Mouse (Mus musculus): ENCODE results near the gene Use1. TPM values are rescaled to one million over a fixed set of nuclear protein-coding genes. Genes with fewer than 3 reads are reported as not detected.

Use1 gene
- polyA plus RNA-seq, 1 experiment from 2014 or later: 69.3 TPM

DNA sequence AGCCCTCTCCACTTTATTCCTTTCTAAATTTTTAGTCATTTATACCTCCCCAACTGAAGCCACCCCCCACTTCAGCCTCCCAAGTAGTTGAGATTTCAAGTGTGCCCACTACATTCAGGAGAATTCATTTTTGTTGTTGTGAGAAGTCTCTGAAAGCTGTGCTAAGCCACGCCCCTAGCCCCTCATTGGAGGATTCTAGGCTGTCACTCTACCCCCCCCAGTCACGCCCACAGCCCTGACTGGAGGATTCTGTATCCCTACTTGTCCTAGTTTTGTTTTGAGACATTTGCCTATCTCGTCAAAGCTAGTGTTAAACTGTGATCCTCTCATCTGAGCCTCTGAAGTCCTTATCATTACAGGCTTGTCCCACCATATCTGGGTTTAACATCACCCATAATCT, 26.2 kb downstream of the Use1 start:
- H3K36me3 ChIP-seq (ENCODE audit: control insufficient read depth, insufficient read depth, low read length): no peaks in the 10 kb centered on the region
- H3K4me3 ChIP-seq (ENCODE audit: low read depth, low read length): no peak overlapping the region
- no peaks in the 10 kb centered on the region for H3K27me3 ChIP-seq (ENCODE audit: control insufficient read depth, insufficient read depth, low read length)
- ATAC-seq (replicated peaks; ENCODE audit: low FRiP score) (no peak), DNase-seq (ENCODE audit: low spot score) (peak; percentile 75)
- 0 out of 2 replicates have a peak overlapping the region, but pooled peaks have one; percentile 27 for H3K4me2 ChIP-seq (ENCODE audit: low read depth, low read length, severe bottlenecking)
- peaks cover 7% of the 10 kb centered on the region for H3K4me1 ChIP-seq (replicated peaks; ENCODE audit: control insufficient read depth, insufficient read depth, low read length)
- no peaks in the 10 kb centered on the region for H3K9me3 ChIP-seq (ENCODE audit: control insufficient read depth, low read length)
- 5% methylated on average over 3 of the region's 3 CpGs for WGBS
- no peak overlapping the region; the same call in 1 of the 2 replicates for H3K9ac ChIP-seq (ENCODE audit: low read length)
- H3K27ac ChIP-seq (ENCODE audit: low read depth, low read length): no peak overlapping the region

- Histone ChIP-seq H3K36me3 (ENCODE audit: control insufficient read depth, insufficient read depth, low read length) (no peaks in the 10 kb centered on the region; the same call in 1 of the 2 replicates), H3K27ac (ENCODE audit: low read depth, low read length) (no peak overlapping the region), H3K4me2 (ENCODE audit: low read depth, low read length, severe bottlenecking) (no peak overlapping the region), H3K9ac (ENCODE audit: low read length) (no peak overlapping the region), H3K4me1 (replicated peaks; ENCODE audit: control insufficient read depth, insufficient read depth, low read length) (peaks cover 7% of the 10 kb centered on the region), H3K4me3 (ENCODE audit: low read depth, low read length) (no peak overlapping the region), H3K9me3 (ENCODE audit: control insufficient read depth, low read length) (no peaks in the 10 kb centered on the region), H3K27me3 (ENCODE audit: control insufficient read depth, insufficient read depth, low read length) (no peaks in the 10 kb centered on the region)
- ATAC-seq (replicated peaks; ENCODE audit: low FRiP score) (no peak), DNase-seq (ENCODE audit: low spot score) (peak; percentile 30)
- 85% methylated on average over 7 of the region's 7 CpGs for WGBS
Measured at GRCm38 (mm10) chr8:71394481-71394880, 27.8 kb downstream of the Use1 start.

- Histone ChIP-seq H3K9me3 (ENCODE audit: control insufficient read depth, low read length) (no peaks in the 10 kb centered on the region), H3K27ac (ENCODE audit: low read depth, low read length) (no peak overlapping the region), H3K27me3 (ENCODE audit: control insufficient read depth, insufficient read depth, low read length) (no peaks in the 10 kb centered on the region), H3K4me2 (ENCODE audit: low read depth, low read length, severe bottlenecking) (no peak overlapping the region), H3K36me3 (ENCODE audit: control insufficient read depth, insufficient read depth, low read length) (no peaks in the 10 kb centered on the region; the same call in 1 of the 2 replicates), H3K9ac (ENCODE audit: low read length) (no peak overlapping the region), H3K4me1 (replicated peaks; ENCODE audit: control insufficient read depth, insufficient read depth, low read length) (peaks cover 7% of the 10 kb centered on the region), H3K4me3 (ENCODE audit: low read depth, low read length) (no peak overlapping the region)
- 84% methylated on average over 10 of the region's 10 CpGs for WGBS
- peak; percentile 44 for DNase-seq (ENCODE audit: low spot score)
- no peak for ATAC-seq (replicated peaks; ENCODE audit: low FRiP score)
Measured at GRCm38 (mm10) chr8:71395071-71395470, 28.4 kb downstream of the Use1 start.

DNA sequence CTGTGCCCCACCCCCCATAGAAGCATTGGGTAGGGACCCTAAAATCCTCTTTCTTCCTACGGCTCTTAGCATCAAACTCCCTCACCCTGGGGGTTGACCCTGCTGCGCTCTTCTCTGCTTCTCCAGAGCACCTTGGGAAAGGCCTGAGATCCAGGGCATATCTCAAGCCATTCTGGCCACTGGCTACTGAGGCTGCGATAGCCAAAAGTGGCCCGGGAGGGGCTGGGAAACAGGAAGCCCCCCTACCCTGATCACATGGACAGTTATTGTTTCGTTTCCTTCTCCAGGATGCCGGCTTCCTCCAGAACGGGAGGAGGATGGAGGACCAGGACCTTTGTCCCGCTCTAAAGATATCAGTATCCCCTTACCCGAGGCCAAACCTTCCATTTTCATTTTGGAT, 29.0 kb downstream of the Use1 start, which contains the start of gene Ushbp1:
Ushbp1 (minus strand) TSS at position 174 of the 400 bp plus-strand sequence.
- Histone ChIP-seq H3K4me2 (ENCODE audit: low read depth, low read length, severe bottlenecking) (peak within 1 kb of the TSS; percentile 28; the same call in 1 of the 2 replicates), H3K27me3 (ENCODE audit: control insufficient read depth, insufficient read depth, low read length) (no peaks in the 10 kb centered on the region), H3K4me3 (ENCODE audit: low read depth, low read length) (peak within 1 kb of the TSS; percentile 79), H3K27ac (ENCODE audit: low read depth, low read length) (peak within 1 kb of the TSS; percentile 3; the same call in 1 of the 2 replicates), H3K9me3 (ENCODE audit: control insufficient read depth, low read length) (no peaks in the 10 kb centered on the region), H3K9ac (ENCODE audit: low read length) (no peak within 1 kb of the TSS; the same call in 1 of the 2 replicates), H3K4me1 (replicated peaks; ENCODE audit: control insufficient read depth, insufficient read depth, low read length) (peaks cover 7% of the 10 kb centered on the region), H3K36me3 (ENCODE audit: control insufficient read depth, insufficient read depth, low read length) (no peaks in the 10 kb centered on the region; the same call in 1 of the 2 replicates)
- DNase-seq (ENCODE audit: low spot score) (peak; percentile 47), ATAC-seq (replicated peaks; ENCODE audit: low FRiP score) (no peak)
- 89% methylated on average over 9 of the region's 9 CpGs for WGBS

GRCm38 (mm10) chr8:71396639-71397305, 30.1 kb downstream of the Use1 start, which contains the start of gene Babam1:
Gene Babam1 (plus strand): TSS chr8:71396861.
- under 1% methylated on average over 34 of the region's 34 CpGs for WGBS
- Histone ChIP-seq H3K27me3 (ENCODE audit: control insufficient read depth, insufficient read depth, low read length) (no peaks in the 10 kb centered on the region), H3K27ac (ENCODE audit: low read depth, low read length) (peak within 1 kb of the TSS; percentile 3; the same call in 1 of the 2 replicates), H3K9me3 (ENCODE audit: control insufficient read depth, low read length) (no peaks in the 10 kb centered on the region), H3K4me1 (replicated peaks; ENCODE audit: control insufficient read depth, insufficient read depth, low read length) (peaks cover 7% of the 10 kb centered on the region), H3K4me2 (ENCODE audit: low read depth, low read length, severe bottlenecking) (peak within 1 kb of the TSS; percentile 86), H3K4me3 (ENCODE audit: low read depth, low read length) (peak within 1 kb of the TSS; percentile 79), H3K9ac (ENCODE audit: low read length) (peak within 1 kb of the TSS; percentile 58), H3K36me3 (ENCODE audit: control insufficient read depth, insufficient read depth, low read length) (no peaks in the 10 kb centered on the region; the same call in 1 of the 2 replicates)
- ATAC-seq (replicated peaks; ENCODE audit: low FRiP score) (peak; percentile 98), DNase-seq (ENCODE audit: low spot score) (peak; percentile 92)

DNA sequence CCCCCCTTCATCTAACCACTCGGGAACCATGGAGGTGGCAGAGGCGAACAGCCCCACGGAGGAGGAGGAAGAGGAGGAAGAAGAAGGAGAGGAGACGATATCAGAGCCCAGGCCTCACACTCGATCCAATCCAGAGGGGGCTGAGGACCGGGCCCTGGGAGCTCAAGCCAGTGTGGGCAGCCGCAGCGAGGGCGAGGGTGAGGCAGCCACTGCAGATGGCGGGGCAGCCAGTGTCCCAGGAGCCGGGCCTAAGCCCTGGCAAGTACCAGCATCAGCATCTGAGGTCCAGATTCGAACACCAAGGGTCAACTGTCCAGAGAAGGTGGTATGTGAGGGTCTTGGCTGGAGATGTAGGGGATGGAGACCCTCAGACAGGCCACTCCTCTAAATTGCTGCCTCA, 31.1 kb downstream of the Use1 start:
- 86% methylated on average over 12 of the region's 12 CpGs for WGBS
- peak overlapping the region; percentile 79 for H3K4me3 ChIP-seq (ENCODE audit: low read depth, low read length)
- H3K27ac ChIP-seq (ENCODE audit: low read depth, low read length): no peak overlapping the region
- DNase-seq (ENCODE audit: low spot score) (no peak), ATAC-seq (replicated peaks; ENCODE audit: low FRiP score) (no peak)
- H3K36me3 ChIP-seq (ENCODE audit: control insufficient read depth, insufficient read depth, low read length): no peaks in the 10 kb centered on the region; the same call in 1 of the 2 replicates
- no peaks in the 10 kb centered on the region for H3K9me3 ChIP-seq (ENCODE audit: control insufficient read depth, low read length)
- H3K4me1 ChIP-seq (replicated peaks; ENCODE audit: control insufficient read depth, insufficient read depth, low read length): peaks cover 7% of the 10 kb centered on the region
- no peaks in the 10 kb centered on the region for H3K27me3 ChIP-seq (ENCODE audit: control insufficient read depth, insufficient read depth, low read length)
- H3K4me2 ChIP-seq (ENCODE audit: low read depth, low read length, severe bottlenecking): peak overlapping the region; percentile 86
- H3K9ac ChIP-seq (ENCODE audit: low read length): peak overlapping the region; percentile 58

DNA sequence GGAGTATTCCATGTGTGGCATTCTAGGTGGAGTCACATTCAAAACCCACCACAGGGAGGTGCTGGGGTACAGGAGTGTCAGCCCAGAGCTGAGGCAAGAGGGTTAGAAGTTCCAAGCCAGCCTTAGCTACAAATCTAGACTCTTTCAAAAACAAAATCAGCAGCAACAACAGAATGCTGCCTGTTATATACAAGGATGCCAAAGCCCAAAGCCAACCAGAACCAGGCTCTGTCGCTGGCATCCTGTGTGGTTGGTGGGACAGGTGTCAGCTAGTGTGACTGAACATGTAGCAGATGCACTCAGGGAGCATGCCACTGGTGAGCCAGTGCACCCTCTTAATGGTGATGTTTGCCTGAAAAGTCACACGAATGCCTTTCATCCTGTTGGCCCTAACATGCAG, 34.2 kb downstream of the Use1 start:
- H3K9ac ChIP-seq (ENCODE audit: low read length): no peak overlapping the region
- peaks cover 9% of the 10 kb centered on the region for H3K4me1 ChIP-seq (replicated peaks; ENCODE audit: control insufficient read depth, insufficient read depth, low read length)
- no peaks in the 10 kb centered on the region; the same call in 1 of the 2 replicates for H3K36me3 ChIP-seq (ENCODE audit: control insufficient read depth, insufficient read depth, low read length)
- H3K27me3 ChIP-seq (ENCODE audit: control insufficient read depth, insufficient read depth, low read length): no peaks in the 10 kb centered on the region
- ATAC-seq (replicated peaks; ENCODE audit: low FRiP score): no peak
- no peaks in the 10 kb centered on the region for H3K9me3 ChIP-seq (ENCODE audit: control insufficient read depth, low read length)
- 93% methylated on average over 2 of the region's 2 CpGs for WGBS
- H3K4me3 ChIP-seq (ENCODE audit: low read depth, low read length): no peak overlapping the region
- H3K27ac ChIP-seq (ENCODE audit: low read depth, low read length): no peak overlapping the region
- no peak for DNase-seq (ENCODE audit: low spot score)
- no peak overlapping the region for H3K4me2 ChIP-seq (ENCODE audit: low read depth, low read length, severe bottlenecking)

DNA sequence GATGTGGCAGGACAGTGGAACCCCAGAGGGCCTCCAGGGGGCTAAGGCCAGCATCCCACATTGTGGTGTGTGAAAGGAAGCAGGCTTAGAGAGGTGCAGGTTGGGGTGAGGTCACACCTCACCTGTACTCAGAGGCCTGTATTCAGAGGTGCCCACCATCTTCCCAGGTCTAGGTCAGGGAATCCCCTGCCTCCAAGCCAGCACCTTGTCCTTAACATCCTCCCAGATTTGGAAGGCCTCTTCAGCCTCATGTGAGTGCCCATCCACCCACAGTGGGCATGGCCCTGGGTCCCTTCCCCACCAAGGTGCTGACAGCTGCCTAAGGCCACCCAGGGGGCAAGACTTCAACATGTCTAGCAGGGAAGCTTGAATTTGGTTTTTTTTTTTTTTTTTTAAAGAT, 34.8 kb downstream of the Use1 start:
- Histone ChIP-seq H3K4me2 (ENCODE audit: low read depth, low read length, severe bottlenecking) (no peak overlapping the region), H3K36me3 (ENCODE audit: control insufficient read depth, insufficient read depth, low read length) (no peaks in the 10 kb centered on the region; the same call in 1 of the 2 replicates), H3K9me3 (ENCODE audit: control insufficient read depth, low read length) (no peaks in the 10 kb centered on the region), H3K27ac (ENCODE audit: low read depth, low read length) (no peak overlapping the region), H3K4me3 (ENCODE audit: low read depth, low read length) (no peak overlapping the region), H3K4me1 (replicated peaks; ENCODE audit: control insufficient read depth, insufficient read depth, low read length) (peaks cover 9% of the 10 kb centered on the region), H3K9ac (ENCODE audit: low read length) (no peak overlapping the region), H3K27me3 (ENCODE audit: control insufficient read depth, insufficient read depth, low read length) (no peaks in the 10 kb centered on the region)
- ATAC-seq (replicated peaks; ENCODE audit: low FRiP score): no peak
- no peak for DNase-seq (ENCODE audit: low spot score)

Measured in forebrain, embryonic 11.5 days (tissue).